Mouse (Mus musculus) midbrain, embryonic 12.5 days (tissue): ENCODE measurements at regions not wholly inside any gene's neighbourhood (a gene's known extent, or its start where the extent isn't known, plus 50 kb on each side); places are given as distances from the start of the nearest gene placed in this dataset.
A peak's percentile ranks its signal among the peaks of the same experiment; 100 is the strongest.
"Not testable (repeated sequence)": the region's sequence is repeated elsewhere in the genome, so short reads cannot be mapped to it uniquely, and the experiment has no call there.

Source experiments
- ATAC-seq: fragments of 200-750 bp; cut with Nextera tagmentation; 2 replicates; pipeline ENCODE4 v1.8.0; 2017; ENCODE audit warnings: low read depth, moderate TSS enrichment, moderate library complexity; ENCODE audit not compliant: low FRiP score
- H3K27ac ChIP-seq: fragments of 300-500 bp; sonication (generic); replicated peaks from 2 replicates; pipeline ENCODE4 v1.5.1; 2016; ENCODE audit warnings: mild to moderate bottlenecking
- H3K27me3 ChIP-seq: fragments of 300-500 bp; sonication (generic); 2 replicates; pipeline ENCODE4 v1.6.1; 2016; ENCODE audit warnings: mild to moderate bottlenecking
- H3K36me3 ChIP-seq: fragments of 300-500 bp; sonication (generic); 2 replicates; pipeline ENCODE4 v1.6.1; 2016
- H3K4me1 ChIP-seq: fragments of 300-500 bp; sonication (generic); 2 replicates; pipeline ENCODE4 v1.6.1; 2016
- H3K4me2 ChIP-seq: fragments of 300-500 bp; sonication (generic); replicated peaks from 2 replicates; pipeline ENCODE4 v1.6.1; 2016; ENCODE audit warnings: mild to moderate bottlenecking, moderate library complexity
- H3K4me3 ChIP-seq: fragments of 300-500 bp; sonication (generic); 2 replicates; pipeline ENCODE4 v1.5.1; 2016; ENCODE audit warnings: mild to moderate bottlenecking
- H3K9ac ChIP-seq: fragments of 300-500 bp; sonication (generic); replicated peaks from 2 replicates; pipeline ENCODE4 v1.6.1; 2016; ENCODE audit warnings: mild to moderate bottlenecking, moderate library complexity
- H3K9me3 ChIP-seq: fragments of 300-500 bp; sonication (generic); 2 replicates; pipeline ENCODE4 v1.6.1; 2016; ENCODE audit warnings: mild to moderate bottlenecking
- WGBS: fragments of 180-500 bp; shearing (Covaris S2); methylation state at CpG from one replicate; pipeline ENCODE4 v1.1.7; 2016; 5-methylcytosine and 5-hydroxymethylcytosine counted together

GRCm38 (mm10) chr3:16130385-16130784 is 124.1 kb upstream of the Gm5150 start:
- no peaks in the 10 kb centered on the region for H3K36me3 ChIP-seq
- 68% methylated on average over 1 of the region's 1 CpGs for WGBS
- no peak overlapping the region for H3K27ac ChIP-seq
- no peak overlapping the region for H3K4me3 ChIP-seq
- no peak for ATAC-seq
- H3K9ac ChIP-seq: no peak overlapping the region
- no peak overlapping the region for H3K4me2 ChIP-seq
- no peaks in the 10 kb centered on the region for H3K27me3 ChIP-seq
- H3K4me1 ChIP-seq: no peaks in the 10 kb centered on the region
- H3K9me3 ChIP-seq: no peaks in the 10 kb centered on the region

DNA sequence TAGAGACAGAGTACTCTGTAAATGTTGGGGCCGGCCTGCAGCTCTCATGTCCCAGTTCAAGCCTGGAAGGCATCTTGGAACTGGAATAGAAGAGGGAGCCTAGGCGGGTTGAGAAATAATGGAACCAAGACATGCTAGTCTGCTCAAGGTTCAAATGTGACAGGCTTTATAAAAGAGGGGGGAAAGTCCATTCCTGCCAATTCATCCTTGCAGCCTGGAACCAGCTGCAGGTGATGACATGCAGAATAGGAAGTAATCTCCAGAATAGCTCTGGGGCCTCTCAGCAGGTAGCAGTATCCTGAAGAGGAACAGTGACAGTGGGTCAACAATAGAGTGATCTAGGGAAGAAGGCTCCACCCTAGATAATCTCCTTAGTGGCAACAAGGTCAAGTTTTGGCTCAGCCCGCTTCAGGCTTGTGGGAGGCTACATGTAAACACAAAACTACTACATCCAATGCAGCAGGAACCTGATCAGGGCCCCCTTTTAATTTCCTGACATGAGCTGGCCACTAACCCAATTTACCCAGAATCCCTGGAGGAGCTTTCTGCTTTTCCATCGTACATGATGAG is 119.2 kb upstream of the Gm5150 start:
- H3K9me3 ChIP-seq: not testable (repeated sequence)

GRCm38 (mm10) chr3:16115944-16116343 is 109.7 kb upstream of the Gm5150 start:
- no peak overlapping the region for H3K9ac ChIP-seq
- no peaks in the 10 kb centered on the region for H3K9me3 ChIP-seq
- no peak overlapping the region for H3K4me3 ChIP-seq
- H3K36me3 ChIP-seq: no peaks in the 10 kb centered on the region
- ATAC-seq: no peak
- no peak overlapping the region for H3K27ac ChIP-seq
- no peaks in the 10 kb centered on the region for H3K4me1 ChIP-seq
- no peaks in the 10 kb centered on the region for H3K27me3 ChIP-seq
- no peak overlapping the region for H3K4me2 ChIP-seq
- 68% methylated on average over 2 of the region's 2 CpGs for WGBS

More for the DNA sequence above, 119.2 kb upstream of the Gm5150 start:
- not testable (repeated sequence) for H3K4me1 ChIP-seq, H3K36me3 ChIP-seq, H3K27ac ChIP-seq, ATAC-seq, H3K27me3 ChIP-seq, H3K4me3 ChIP-seq, H3K4me2 ChIP-seq, H3K9ac ChIP-seq
- WGBS: 72% methylated on average over 4 of the region's 4 CpGs

GRCm38 (mm10) chr3:16107492-16107891 is 101.3 kb upstream of the Gm5150 start:
- no peak overlapping the region for H3K4me3 ChIP-seq
- no peak overlapping the region for H3K9ac ChIP-seq
- H3K27ac ChIP-seq: no peak overlapping the region
- WGBS: 73% methylated on average over 1 of the region's 1 CpGs
- H3K4me1 ChIP-seq: no peaks in the 10 kb centered on the region
- no peak for ATAC-seq
- H3K4me2 ChIP-seq: no peak overlapping the region
- no peaks in the 10 kb centered on the region for H3K9me3 ChIP-seq
- H3K27me3 ChIP-seq: no peaks in the 10 kb centered on the region
- H3K36me3 ChIP-seq: no peaks in the 10 kb centered on the region

DNA sequence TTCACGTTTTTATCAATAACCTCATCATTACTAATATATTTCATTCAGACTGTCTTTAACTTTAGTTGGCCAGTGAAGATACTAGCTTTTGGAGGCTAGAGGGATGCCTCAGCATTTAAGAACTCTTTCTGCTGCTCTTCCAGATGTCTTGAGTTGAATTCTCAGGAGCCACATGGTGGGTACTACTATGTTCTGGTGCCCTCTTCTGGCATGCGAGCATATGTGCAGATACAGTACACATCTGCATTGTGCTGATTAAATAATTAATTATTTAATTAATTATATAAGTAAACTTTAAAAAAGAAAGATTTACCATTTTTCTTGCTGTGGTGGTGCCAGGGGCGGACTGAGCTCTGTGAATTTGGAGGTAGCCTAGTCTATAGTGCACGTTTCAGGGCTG is 98.8 kb upstream of the Gm5150 start:
- H3K9me3 ChIP-seq: no peaks in the 10 kb centered on the region
- no peaks in the 10 kb centered on the region for H3K36me3 ChIP-seq
- no peak overlapping the region for H3K4me2 ChIP-seq
- H3K27me3 ChIP-seq: no peaks in the 10 kb centered on the region
- H3K9ac ChIP-seq: no peak overlapping the region
- H3K27ac ChIP-seq: no peak overlapping the region
- ATAC-seq: no peak
- H3K4me1 ChIP-seq: no peaks in the 10 kb centered on the region
- no peak overlapping the region for H3K4me3 ChIP-seq
- 78% methylated on average over 4 of the region's 4 CpGs for WGBS

DNA sequence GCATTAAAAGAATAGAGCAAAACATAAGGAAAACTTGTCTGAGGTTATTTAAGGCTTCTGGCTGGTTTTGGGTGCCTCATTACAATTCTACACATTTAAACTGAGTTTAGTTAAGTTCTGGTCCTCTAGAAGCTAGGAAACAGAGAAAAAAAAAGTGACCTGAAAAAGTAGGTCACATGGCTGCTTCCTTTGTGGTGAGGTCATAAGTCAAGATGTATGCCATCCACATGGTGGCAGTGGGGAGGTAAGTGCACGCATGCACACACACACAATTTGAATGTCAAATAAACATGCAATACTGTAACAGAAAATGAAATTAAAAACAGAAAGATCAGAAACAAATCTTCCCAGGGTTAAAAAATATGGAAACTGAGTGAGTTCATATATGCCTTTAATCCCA is 96.9 kb upstream of the Gm5150 start:
- H3K27me3 ChIP-seq: no peaks in the 10 kb centered on the region
- H3K27ac ChIP-seq: no peak overlapping the region
- no peaks in the 10 kb centered on the region for H3K4me1 ChIP-seq
- H3K9me3 ChIP-seq: no peaks in the 10 kb centered on the region
- H3K4me3 ChIP-seq: no peak overlapping the region
- H3K36me3 ChIP-seq: no peaks in the 10 kb centered on the region
- no peak overlapping the region for H3K4me2 ChIP-seq
- no peak for ATAC-seq
- no peak overlapping the region for H3K9ac ChIP-seq
- 82% methylated on average over 1 of the region's 1 CpGs for WGBS

GRCm38 (mm10) chr3:16086550-16086949 is 80.3 kb upstream of the Gm5150 start:
- 21% methylated on average over 1 of the region's 1 CpGs for WGBS
- Histone ChIP-seq H3K4me3 (no peak overlapping the region), H3K9ac (no peak overlapping the region), H3K27me3 (no peaks in the 10 kb centered on the region), H3K27ac (no peak overlapping the region), H3K9me3 (no peaks in the 10 kb centered on the region), H3K4me2 (no peak overlapping the region), H3K36me3 (no peaks in the 10 kb centered on the region), H3K4me1 (no peaks in the 10 kb centered on the region)
- 0 out of 2 replicates have a peak, but pooled peaks have one; percentile 44 for ATAC-seq

GRCm38 (mm10) chr3:16085288-16085687 is 79.1 kb upstream of the Gm5150 start:
- WGBS: 93% methylated on average over 3 of the region's 3 CpGs
- Histone ChIP-seq H3K27ac (no peak overlapping the region), H3K27me3 (no peaks in the 10 kb centered on the region), H3K4me3 (no peak overlapping the region), H3K9ac (no peak overlapping the region), H3K9me3 (no peaks in the 10 kb centered on the region), H3K4me1 (no peaks in the 10 kb centered on the region), H3K36me3 (no peaks in the 10 kb centered on the region), H3K4me2 (no peak overlapping the region)
- no peak for ATAC-seq

GRCm38 (mm10) chr3:16079178-16079577 is 72.9 kb upstream of the Gm5150 start:
- Histone ChIP-seq H3K9me3 (no peaks in the 10 kb centered on the region), H3K9ac (no peak overlapping the region), H3K36me3 (no peaks in the 10 kb centered on the region), H3K4me2 (no peak overlapping the region), H3K4me3 (no peak overlapping the region), H3K4me1 (no peaks in the 10 kb centered on the region), H3K27ac (no peak overlapping the region), H3K27me3 (no peaks in the 10 kb centered on the region)
- 90% methylated on average over 2 of the region's 2 CpGs for WGBS
- no peak for ATAC-seq

GRCm38 (mm10) chr3:16071906-16072305 is 65.7 kb upstream of the Gm5150 start:
- H3K9ac ChIP-seq: no peak overlapping the region
- no peak overlapping the region for H3K4me3 ChIP-seq
- H3K4me1 ChIP-seq: no peaks in the 10 kb centered on the region
- no peaks in the 10 kb centered on the region for H3K9me3 ChIP-seq
- WGBS: 92% methylated on average over 13 of the region's 13 CpGs
- H3K4me2 ChIP-seq: no peak overlapping the region
- H3K27me3 ChIP-seq: no peaks in the 10 kb centered on the region
- H3K27ac ChIP-seq: no peak overlapping the region
- no peak for ATAC-seq
- H3K36me3 ChIP-seq: no peaks in the 10 kb centered on the region

DNA sequence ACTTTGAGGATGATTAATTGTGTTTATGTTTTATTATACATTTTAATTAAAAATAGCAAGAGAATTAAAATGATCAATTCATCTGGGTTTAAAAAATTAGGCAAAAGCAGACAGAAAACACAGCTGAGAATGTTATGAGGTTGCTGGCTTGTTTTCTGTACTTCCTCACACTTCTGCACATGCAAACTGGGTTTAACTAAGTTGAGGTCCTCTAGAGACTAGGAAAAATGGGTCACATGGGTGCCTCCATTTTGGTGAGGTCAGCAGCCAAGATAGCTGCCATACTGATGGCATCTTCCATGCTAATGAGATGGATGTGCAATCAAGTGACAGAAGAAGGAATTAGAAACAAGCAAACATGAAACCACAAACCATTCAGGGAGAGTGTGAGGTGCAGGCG is 64.7 kb upstream of the Gm5150 start:
- Histone ChIP-seq H3K27me3 (no peaks in the 10 kb centered on the region), H3K27ac (no peak overlapping the region), H3K4me1 (no peaks in the 10 kb centered on the region), H3K9ac (no peak overlapping the region), H3K36me3 (no peaks in the 10 kb centered on the region), H3K4me2 (no peak overlapping the region), H3K4me3 (no peak overlapping the region), H3K9me3 (no peaks in the 10 kb centered on the region)
- WGBS: 86% methylated on average over 1 of the region's 1 CpGs
- ATAC-seq: no peak

GRCm38 (mm10) chr3:16057709-16058108 is 51.5 kb upstream of the Gm5150 start:
- not testable (repeated sequence) for ATAC-seq, H3K27me3 ChIP-seq, H3K9ac ChIP-seq, H3K27ac ChIP-seq, H3K36me3 ChIP-seq, H3K4me3 ChIP-seq, H3K4me1 ChIP-seq, H3K9me3 ChIP-seq, H3K4me2 ChIP-seq
- WGBS: 81% methylated on average over 5 of the region's 5 CpGs
